Mouse (Mus musculus) CH12.LX (cell line): ENCODE results near the gene Tnrc6b.

ENCODE experiments used
- BHLHE40 ChIP-seq: IDR thresholded peaks from 2 replicates; pipeline ENCODE4 v1.6.1; 2011; ENCODE audit warnings: mild to moderate bottlenecking, low read depth, low read length, improper control_type of control experiment
- CTCF ChIP-seq, 2 experiments: IDR thresholded peaks in 1 of 2; conservative IDR thresholded peaks in 1 of 2; 2 replicates each; pipeline ENCODE4 v1.5.1; 2011 to 2012; ENCODE audit warnings: low read depth in 2 of 2, low read length in 2 of 2, improper control_type of control experiment in 1 of 2, inconsistent platforms in 1 of 2, mild to moderate bottlenecking in 1 of 2, moderate library complexity in 1 of 2
- E2F4 ChIP-seq: IDR thresholded peaks from 2 replicates; pipeline ENCODE4 v1.6.1; 2011; ENCODE audit warnings: low read depth, low read length, improper control_type of control experiment; ENCODE audit not compliant: insufficient replicate concordance
- EP300 ChIP-seq: IDR thresholded peaks from 2 replicates; pipeline ENCODE4 v1.6.1; 2011; ENCODE audit warnings: low read length, improper control_type of control experiment
- MAFK ChIP-seq: IDR thresholded peaks from 2 replicates; pipeline ENCODE4 v1.6.1; 2011; ENCODE audit warnings: low read length, improper control_type of control experiment; ENCODE audit not compliant: insufficient replicate concordance
- MXI1 ChIP-seq: IDR thresholded peaks from 2 replicates; pipeline ENCODE4 v1.6.1; 2011; ENCODE audit warnings: mild to moderate bottlenecking, low read depth, low read length, improper control_type of control experiment
- POLR2A ChIP-seq: IDR thresholded peaks from 2 replicates; pipeline ENCODE4 v1.6.1; 2011; ENCODE audit warnings: low read depth, mild to moderate bottlenecking, improper control_type of control experiment, low read length
- RAD21 ChIP-seq: IDR thresholded peaks from 2 replicates; pipeline ENCODE4 v1.6.1; 2011; ENCODE audit warnings: low read depth, mild to moderate bottlenecking, low read length, improper control_type of control experiment, moderate library complexity
- TBP ChIP-seq: conservative IDR thresholded peaks from 2 replicates; pipeline ENCODE4 v1.6.1; 2011; ENCODE audit warnings: low read depth, low read length, improper control_type of control experiment

- TF ChIP-seq CTCF (conservative IDR thresholded peaks at IDR 0.05 in 1 of 2, IDR thresholded peaks at IDR 0.05 in 1 of 2; ENCODE audit: low read depth in 2 of 2, low read length in 2 of 2) (no peak), TBP (no peak), EP300 (no peak), BHLHE40 (no peak), POLR2A (no peak), RAD21 (no peak), MAFK (no peak), E2F4 (no peak), MXI1 (no peak)
Measured at GRCm38 (mm10) chr15:80915850-80916249, 204.7 kb downstream of the Tnrc6b start.
